Mouse (Mus musculus): ENCODE data around the gene Lclat1.

Lclat1 gene

DNA sequence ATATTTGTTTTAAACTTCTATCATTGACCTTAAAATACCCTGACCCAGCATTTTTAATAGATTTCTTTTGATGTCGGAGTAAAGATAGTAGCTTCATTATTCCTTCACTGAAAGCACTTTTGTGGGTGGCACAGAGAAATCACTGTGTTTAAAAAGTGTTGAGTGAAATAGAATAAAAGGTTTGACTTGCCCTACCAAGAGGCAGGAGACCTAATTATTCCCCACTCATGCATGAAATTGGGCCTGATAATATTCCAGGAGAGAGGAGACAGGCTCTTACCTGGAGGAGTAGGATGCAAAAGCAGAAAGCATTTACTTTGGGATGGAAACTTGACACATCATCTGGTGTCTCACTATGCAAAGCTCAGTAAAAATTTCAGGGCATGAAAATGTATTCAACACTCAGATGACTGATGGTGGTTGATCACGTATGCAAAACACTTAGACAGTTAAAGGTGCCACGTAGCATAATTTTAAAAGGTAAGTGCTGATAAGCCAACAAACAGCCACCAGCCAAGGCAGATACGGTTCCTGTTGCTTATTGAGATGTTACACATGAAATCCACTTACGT, 103.3 kb downstream of the Lclat1 start:
- no peak for DNase-seq

DNA sequence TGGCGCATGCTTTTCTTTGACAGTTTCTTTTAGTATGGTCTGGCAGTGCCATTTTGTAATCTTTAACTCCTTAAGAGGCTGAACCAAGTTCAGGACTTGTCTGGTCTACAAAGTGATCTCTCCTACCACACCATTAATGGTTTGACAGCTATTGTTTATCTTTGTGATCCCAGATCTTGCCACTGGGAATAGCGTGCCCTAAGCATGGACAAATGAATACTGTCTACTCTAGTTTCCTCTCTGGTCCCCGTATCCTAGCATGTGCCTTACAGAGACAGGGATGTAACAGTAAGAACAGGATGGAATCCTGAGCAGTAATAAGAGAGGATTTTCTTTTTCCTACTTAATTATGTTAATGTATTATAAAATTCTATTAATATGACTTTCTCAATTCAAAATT, 105.0 kb downstream of the Lclat1 start:
- DNase-seq = no peak

GRCm38 (mm10) chr17:73213187-73213586, 105.4 kb downstream of the Lclat1 start:
- DNase-seq = no peak

GRCm38 (mm10) chr17:73213677-73214076, 105.9 kb downstream of the Lclat1 start:
- DNase-seq = no peak

DNA sequence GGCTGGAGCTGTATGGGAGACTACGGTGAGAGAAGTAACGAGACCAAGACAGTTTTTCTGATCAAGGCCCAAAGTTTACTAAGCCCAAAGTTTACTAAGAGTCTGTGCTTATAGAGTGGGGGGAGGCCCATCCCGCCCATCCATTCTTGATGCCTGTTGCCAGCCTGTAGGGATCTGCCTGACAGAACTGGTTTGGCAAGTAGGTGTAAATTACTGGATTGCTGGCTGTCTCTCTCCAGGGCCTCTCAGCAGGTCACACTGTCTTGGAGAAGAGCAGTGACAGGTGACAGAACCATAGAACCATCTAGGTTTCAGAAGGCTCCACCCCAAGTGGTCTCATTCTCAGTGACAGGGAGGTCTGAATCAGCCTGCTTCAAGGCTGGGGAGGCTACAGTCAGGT, 109.5 kb downstream of the Lclat1 start:
- no peak for DNase-seq

GRCm38 (mm10) chr17:73220746-73221145, 113.0 kb downstream of the Lclat1 start:
- DNase-seq = no peak

DNA sequence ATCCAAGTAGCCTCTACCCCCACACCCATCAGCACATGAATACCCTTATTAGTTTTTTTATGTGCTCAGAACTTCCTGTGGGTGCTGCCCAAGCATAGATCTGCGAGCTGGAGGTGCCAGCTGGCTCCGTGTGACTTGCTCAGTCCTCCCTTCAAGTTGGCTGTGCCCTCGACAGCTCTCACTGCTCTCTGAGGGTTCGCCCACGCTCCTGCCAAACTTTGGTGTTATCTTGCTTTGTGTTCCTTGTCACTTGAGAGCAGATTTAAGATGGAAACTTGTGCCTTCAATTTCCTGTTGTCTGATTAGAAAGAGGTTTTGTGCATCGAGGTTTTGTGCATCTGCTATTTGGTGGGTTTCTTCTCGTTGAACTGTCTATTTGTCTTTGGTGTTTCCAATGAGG, 114.3 kb downstream of the Lclat1 start:
- no peak for DNase-seq

DNA sequence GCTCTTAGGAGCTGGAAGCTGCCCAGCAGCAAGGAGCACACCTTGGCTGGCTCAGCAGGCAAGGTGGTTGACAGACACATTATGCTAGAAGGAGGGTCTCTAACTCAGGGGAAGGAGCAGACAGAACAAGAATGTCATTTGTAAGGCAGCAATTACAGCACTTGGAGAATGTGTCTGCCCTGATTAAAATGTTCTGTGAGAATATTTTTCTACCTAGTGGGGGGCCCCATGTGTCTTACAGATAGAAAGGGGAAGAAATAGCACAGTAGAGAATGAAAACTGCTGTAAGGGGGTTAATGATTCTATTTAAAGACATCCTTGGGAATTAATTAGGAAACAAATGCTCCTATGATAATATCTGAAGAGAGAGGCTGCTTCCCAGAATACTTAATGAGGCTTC, 117.7 kb downstream of the Lclat1 start:
- no peak for DNase-seq

DNA sequence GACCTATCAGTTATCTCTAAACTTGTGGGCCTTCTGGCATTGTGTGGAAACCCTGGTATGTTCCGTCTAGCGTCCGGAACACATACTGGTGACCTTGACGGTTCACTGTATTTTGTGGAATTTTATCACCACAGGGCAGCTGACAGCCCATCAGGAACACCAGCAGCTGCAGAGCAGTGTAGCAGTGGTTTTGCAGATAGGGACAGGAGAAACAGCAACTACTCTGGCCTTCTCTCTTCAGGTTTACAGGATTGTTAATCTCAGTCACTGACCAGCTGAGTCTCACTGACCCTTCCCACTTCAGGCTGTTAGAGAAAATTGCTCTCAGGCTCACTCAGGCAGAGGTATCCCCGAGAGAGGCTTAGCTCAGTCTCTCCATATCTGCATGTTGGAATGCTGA, 118.2 kb downstream of the Lclat1 start:
- no peak for DNase-seq

DNA sequence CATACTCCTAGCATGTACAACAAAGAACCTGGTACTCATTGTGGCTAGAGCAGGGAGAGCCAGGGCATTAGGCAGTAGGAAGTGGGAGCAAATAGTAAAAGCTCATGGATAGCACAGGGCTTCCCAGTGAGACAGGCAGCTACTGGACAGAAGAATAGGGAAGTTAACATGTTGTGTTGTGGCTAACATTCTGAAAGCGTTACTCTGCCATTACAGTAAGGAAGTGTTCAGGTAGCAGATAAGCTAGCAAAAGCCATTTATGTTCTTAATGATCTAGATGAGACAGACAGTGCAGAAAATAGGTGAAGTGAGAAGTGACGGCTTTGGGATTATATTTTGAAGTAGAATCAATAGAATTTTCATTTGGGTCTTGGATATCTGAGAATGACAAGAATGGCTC, 118.8 kb downstream of the Lclat1 start:
- DNase-seq = no peak

GRCm38 (mm10) chr17:73227361-73227760, 119.6 kb downstream of the Lclat1 start:
- no peak for DNase-seq

DNA sequence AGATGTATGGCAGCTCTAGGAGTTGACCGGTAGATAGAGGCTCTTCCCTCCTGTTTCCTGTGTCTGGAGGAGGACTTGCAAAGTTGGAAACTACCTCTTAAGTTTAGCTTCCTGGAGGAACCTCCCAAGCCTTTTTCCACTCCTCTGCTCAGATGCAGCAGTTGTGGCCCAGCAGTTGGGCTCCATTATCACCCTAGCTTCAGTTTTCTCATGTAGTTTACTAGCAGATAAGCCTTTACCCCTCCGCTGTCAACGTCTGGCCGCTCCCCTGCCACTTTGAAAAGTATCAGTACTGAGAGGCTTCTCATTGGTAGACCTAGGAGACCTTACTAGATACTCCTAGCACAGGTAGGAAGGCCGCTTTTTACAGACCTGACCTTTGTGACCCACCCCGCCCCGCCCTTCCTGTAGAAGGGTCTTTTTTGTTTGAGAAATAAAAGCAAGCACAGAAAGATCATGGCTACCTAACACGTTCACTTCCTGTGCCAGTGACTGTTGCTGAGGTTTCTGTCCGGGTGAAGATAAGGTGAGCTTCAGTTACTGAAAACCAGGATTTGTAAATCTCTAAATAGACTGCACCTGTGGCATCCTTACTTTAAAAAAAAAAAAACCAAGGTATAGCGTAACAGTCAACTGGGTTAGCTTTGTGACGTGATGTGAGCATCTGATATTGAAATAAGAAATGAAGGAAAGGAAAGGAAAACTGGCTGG, 121.8 kb downstream of the Lclat1 start:
- no peak for DNase-seq

- no peak for DNase-seq
Observed at GRCm38 (mm10) chr17:73230340-73230989, 122.7 kb downstream of the Lclat1 start.

GRCm38 (mm10) chr17:73231337-73231736, 123.6 kb downstream of the Lclat1 start:
- DNase-seq = no peak

DNA sequence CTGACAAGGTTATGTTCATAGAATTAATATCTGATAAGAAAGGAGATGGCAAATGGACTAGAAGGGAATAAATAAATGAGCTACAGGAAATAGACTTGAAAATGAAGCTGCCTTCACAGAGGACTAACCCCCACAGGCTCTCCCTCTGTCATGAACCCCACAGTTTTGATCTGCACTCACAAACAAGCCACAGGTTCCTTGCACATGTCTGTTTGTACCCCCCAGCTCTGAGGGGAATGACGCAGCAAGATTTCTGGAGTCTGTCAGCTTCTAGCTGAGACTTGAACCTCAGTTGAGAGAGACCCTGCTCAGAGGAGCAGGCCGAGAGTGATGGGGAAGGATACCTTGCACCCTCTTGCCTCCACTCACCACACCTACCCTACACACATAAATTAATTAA, 124.8 kb downstream of the Lclat1 start:
- DNase-seq = no peak

DNA sequence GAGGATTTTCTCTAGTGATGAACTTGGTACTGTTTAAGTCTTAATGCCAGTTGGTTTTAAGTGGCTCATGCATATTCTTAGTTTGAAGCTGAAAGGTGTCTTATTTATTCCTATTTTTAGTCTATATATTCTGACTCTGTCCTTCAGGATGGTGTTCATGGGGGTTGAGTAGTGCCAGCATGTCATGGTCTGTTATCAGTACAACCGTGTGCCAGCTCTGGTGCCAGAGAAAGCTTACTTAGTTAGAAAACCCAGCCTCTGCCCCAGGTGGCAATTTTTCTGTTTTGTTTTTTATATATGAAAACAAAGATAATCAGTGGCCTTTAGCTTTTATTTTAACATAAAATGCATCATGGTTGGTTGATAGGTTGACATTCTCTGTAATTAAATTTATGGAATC, 126.2 kb downstream of the Lclat1 start:
- no peak for DNase-seq

DNA sequence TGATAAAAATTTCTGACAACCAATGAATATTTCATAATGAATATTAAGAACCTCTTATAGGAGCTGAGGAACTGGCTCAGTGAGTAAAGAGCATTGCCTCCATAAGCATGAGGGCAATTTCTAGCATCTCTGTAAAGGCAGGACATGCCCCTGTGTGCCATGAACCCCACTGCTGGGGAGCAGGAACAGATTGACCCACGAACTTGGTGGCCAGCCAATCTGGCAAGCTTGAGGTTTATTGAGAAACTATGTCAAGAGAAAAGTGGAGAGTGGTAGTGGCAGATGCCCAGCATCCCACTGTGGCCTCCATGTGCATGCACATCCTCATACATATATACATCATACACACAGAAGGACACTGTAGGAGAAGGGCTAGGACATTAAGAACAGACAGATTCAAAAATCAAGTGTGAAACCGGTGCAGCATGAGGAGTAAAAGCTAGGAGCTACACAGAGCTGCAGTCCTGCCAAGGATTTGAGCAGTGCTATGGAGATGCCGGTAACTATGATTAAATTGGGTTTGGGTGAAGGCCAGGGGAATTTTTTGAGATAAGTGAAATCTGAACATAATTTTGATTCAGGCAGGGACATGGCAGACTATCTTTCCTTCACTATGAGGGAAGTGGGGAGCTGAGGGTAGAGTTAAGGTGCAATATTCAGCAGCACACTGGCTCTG, 129.5 kb downstream of the Lclat1 start:
- no peak for DNase-seq

DNA sequence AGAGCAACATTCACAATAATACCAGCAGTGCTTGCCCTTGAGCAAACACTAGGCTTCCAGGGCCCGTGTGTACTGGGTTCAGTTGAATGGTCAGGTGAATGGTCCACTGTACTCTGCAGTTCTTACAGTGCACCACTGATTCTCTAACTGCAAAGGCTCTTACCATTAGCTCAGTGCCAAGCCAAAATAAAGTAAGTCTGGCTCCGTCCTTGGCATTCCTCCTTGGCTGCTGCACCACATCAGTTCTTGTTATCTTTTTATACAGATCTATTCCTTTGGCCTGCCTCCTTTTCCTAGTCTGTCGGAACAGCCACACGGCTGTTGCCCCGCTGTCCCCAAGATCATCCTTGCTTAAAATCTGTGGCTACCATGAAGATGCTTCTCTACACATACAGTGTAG, 130.7 kb downstream of the Lclat1 start:
- DNase-seq = no peak

DNA sequence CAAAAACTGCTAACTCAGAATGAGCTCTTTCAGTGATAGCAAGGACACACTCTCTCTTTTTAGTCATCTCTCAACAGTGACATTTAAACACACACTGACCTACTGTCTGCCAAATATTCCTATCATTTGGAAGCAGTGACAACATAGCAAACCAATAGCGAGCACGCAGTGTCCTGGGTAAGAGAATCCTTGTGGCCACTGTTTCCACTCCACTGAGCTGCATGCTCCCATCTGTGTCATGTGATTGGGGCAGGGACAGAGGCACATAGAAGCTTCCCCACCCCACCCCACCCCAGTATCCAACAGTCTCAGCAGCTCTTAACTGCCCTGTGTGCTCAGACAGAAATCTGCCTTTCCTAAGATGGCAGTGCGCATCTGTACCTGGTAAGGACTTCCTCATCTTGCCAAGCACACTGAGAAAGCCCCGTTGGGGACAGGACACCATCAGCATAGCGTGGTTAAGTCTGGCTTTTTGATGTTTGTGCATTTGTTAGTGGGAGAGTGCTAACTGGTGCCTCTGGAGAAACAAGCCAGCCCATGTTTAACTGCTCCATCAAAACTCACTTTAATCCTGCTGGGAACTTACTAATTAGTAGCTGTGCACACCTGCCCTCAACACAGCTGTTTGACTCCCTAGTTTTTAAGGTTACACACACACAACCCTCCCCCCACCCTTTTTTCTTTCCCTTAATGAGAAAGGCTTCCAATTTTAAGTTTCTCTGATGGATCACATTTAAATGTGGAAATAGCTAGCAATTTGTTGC, 133.5 kb downstream of the Lclat1 start:
- DNase-seq = no peak

DNA sequence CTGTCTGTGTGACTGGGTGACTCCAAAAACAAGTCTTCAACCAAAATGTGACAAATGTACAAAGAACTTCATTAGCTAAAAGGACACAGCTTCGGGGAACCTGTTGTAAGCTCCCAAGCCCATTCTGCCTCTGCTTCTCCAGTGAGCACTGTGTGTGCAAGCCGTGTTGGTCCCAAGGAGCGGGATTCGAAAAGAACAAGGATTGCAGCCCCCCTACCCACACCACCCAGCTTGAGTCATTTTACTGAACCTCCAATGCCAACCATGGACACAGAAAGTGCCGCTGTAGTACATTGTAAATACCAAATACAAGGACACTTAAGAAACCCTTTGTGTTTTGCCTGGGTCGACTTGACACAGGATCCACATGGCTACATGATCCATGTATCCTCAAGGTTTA, 135.9 kb downstream of the Lclat1 start:
- DNase-seq = no peak

DNA sequence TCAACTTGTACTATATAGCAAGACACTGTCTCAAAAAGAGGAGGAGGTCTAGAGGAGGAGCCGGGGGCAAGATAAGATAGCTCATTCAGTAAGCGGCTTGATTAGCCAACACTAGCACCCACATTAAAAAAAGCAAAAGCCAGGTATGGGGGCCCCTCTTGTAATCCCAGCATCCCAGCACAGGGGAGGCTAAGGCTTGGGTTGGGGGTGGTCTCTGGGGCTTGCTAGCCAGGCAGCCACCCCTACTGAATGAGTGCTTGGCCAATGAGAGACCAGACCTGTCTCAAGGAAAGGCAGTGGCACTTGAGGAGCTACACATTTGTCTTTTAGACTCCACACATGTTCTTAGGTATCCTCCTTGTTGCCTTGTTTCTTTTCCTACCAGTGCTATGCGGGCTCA, 136.8 kb downstream of the Lclat1 start:
- no peak for DNase-seq

DNA sequence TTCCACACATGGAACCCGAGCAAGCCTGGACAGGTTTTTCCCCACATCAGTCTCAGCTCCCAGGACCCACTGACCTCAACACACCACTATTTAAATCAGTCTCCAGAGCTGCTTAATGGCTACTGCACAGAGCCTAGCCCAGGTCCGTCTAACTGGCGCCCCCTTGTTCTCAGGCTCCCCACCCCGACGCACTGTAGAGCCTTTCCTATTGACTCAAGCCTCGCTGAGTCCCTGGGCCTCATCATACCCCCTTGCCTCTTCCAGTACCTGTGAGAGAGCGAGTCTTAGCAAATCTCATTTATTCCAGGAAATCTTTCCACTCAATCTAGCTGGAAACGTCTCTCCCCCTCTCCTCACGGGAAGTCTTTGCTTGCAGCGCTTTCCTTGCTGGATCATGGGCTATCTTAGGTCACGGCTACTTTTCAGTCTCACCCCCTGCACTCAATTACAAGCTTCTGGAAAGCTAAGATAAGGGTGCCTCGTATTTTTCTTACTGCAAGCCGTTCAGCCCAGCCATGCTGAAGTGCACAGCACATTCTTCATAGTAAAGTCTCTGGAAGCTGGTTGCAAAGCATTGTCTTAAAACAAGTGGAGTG, 137.4 kb downstream of the Lclat1 start:
- no peak for DNase-seq

DNA sequence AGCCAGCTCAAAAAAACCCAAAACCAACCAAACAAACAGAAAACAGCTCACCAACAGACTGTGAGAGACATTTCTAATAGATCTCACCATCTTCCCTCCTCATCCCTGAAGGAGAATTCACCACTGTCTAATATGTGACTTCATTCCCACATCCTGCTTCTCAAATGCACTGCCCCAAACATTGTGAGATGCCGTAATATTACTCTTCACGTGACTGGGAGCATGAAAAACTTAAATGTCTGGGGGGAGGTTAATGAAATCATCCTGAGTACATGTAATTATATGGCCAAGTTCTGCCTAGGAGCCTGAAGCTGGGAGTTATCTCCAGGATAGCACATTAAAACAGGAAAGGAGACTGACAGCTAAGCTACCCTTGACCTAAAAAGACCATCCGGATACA, 138.3 kb downstream of the Lclat1 start:
- DNase-seq = no peak

All from right cerebral cortex, postnatal 25 days (tissue).